Mouse (Mus musculus) midbrain, embryonic 16.5 days (tissue): ENCODE data around the gene Gm20521. TPM values are rescaled to one million over a fixed set of nuclear protein-coding genes. Genes with fewer than 3 reads are reported as not detected.

Source experiments
- ATAC-seq: fragments of 200-750 bp; cut with Nextera tagmentation; 2 replicates; pipeline ENCODE4 v1.8.0; 2017; ENCODE audit warnings: moderate TSS enrichment
- H3K27ac ChIP-seq: fragments of 300-500 bp; sonication (generic); 2 replicates; pipeline ENCODE4 v1.5.1; 2014; ENCODE audit warnings: mild to moderate bottlenecking, low read length, mixed read lengths
- H3K27me3 ChIP-seq: fragments of 300-500 bp; sonication (generic); 2 replicates; pipeline ENCODE4 v1.6.1; 2014; ENCODE audit warnings: low read depth, low read length, mixed read lengths; ENCODE audit not compliant: control insufficient read depth, insufficient read depth
- H3K36me3 ChIP-seq: fragments of 300-500 bp; sonication (generic); 2 replicates; pipeline ENCODE4 v1.6.1; 2014; ENCODE audit warnings: mild to moderate bottlenecking, low read length, moderate library complexity, mixed read lengths; ENCODE audit not compliant: control insufficient read depth, insufficient read depth
- H3K4me1 ChIP-seq: fragments of 300-500 bp; sonication (generic); 2 replicates; pipeline ENCODE4 v1.6.1; 2014; ENCODE audit warnings: mild to moderate bottlenecking, low read length, mixed read lengths; ENCODE audit not compliant: control insufficient read depth, insufficient read depth
- H3K4me2 ChIP-seq: fragments of 300-500 bp; sonication (generic); 2 replicates; pipeline ENCODE4 v1.6.1; 2014; ENCODE audit warnings: mild to moderate bottlenecking, low read length, mixed read lengths
- H3K4me3 ChIP-seq: fragments of 300-500 bp; sonication (generic); 2 replicates; pipeline ENCODE4 v1.5.1; 2014; ENCODE audit warnings: low read depth, mild to moderate bottlenecking, low read length, moderate library complexity, mixed read lengths
- H3K9ac ChIP-seq: fragments of 300-500 bp; sonication (generic); 2 replicates; pipeline ENCODE4 v1.6.1; 2014; ENCODE audit warnings: low read depth, low read length, mixed read lengths
- H3K9me3 ChIP-seq: fragments of 300-500 bp; sonication (generic); replicated peaks from 2 replicates; pipeline ENCODE4 v1.6.1; 2014; ENCODE audit warnings: mild to moderate bottlenecking, low read length, mixed read lengths; ENCODE audit not compliant: control insufficient read depth, poor library complexity, severe bottlenecking
- WGBS: fragments of 180-500 bp; shearing (Covaris S2); extraction: QIAGEN DNeasy Blood & Tissue Kit; methylation state at CpG from one replicate; pipeline ENCODE4 v1.1.7; 2014; 5-methylcytosine and 5-hydroxymethylcytosine counted together
- polyA plus RNA-seq: library from polyadenylated mRNA; unstranded; fragments of >200 nt; fragmentation: Nextera tagmentation; extraction: Ambion mirVana; gene quantifications from 2 replicates; pipeline ENCODE4 v1.2.1, GENCODE M21; 2015

Gene Gm20521
- not detected in 2 replicates for polyA plus RNA-seq

DNA sequence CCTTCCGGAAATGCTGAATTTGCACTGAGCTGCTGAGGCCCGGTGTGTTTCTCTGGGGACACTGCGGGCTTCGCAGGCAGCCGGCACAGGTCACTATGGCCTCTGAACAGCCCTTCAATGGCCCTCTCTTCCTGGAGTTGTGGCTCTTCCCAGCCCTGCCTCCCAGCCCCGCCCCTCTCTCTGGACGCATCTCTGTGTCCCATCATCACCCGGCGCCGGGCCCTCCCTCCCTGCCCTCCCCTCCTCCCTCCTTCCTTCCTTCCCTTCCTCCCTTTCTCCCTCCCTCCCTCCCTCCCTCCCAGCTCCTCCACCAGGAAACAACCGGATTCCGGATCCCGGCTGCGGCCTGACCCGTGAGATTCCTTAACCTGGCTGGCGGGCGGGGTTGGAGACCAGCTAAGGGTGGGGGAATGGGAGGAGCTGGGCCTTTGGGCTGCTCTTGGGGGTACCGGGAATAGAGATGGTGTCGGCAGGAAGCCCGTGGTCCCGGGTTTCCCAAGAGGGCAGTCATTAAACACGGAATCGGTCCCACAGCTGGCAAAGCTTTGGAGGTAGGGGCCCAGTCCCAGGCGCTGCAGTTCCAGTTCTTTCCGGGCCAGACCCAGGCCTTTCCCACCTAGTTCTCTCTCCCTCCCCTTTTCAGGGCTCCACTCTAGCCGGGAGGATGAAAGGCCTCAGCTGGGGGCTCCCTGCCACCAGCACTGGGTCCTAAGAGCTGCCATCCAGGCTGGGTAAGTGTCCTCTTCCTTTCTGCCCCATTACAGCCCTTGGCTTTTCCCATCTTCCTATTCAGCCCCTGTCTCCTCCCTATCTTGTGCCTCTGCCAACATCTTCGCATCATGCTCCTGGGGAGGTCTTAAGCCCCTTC lies at the start of gene Gm20521, which contains the start of gene Bcl2l2:
Gene Gm20521 (plus strand): TSS at position 288 of the 868 bp plus-strand sequence.
Gene Bcl2l2 (plus strand): TSS at position 224 of the 868 bp plus-strand sequence.
- H3K9me3 ChIP-seq: no peaks in the 10 kb centered on the region
- H3K27ac ChIP-seq: peak within 1 kb of the TSS; percentile 87
- peak within 1 kb of the TSS; percentile 78 for H3K9ac ChIP-seq
- H3K4me1 ChIP-seq: peaks cover 17% of the 10 kb centered on the region
- no peaks in the 10 kb centered on the region for H3K36me3 ChIP-seq
- 0% methylated on average over 25 of the region's 27 CpGs for WGBS
- H3K4me3 ChIP-seq: peak within 1 kb of the TSS; percentile 60
- peak; percentile 87 for ATAC-seq
- H3K4me2 ChIP-seq: peak within 1 kb of the TSS; percentile 76
- H3K27me3 ChIP-seq: no peaks in the 10 kb centered on the region

GRCm38 (mm10) chr14:54843461-54843860 lies 39.8 kb upstream of the Gm20521 start:
- no peak for ATAC-seq
- Histone ChIP-seq H3K27ac (no peak overlapping the region), H3K4me2 (no peak overlapping the region)

DNA sequence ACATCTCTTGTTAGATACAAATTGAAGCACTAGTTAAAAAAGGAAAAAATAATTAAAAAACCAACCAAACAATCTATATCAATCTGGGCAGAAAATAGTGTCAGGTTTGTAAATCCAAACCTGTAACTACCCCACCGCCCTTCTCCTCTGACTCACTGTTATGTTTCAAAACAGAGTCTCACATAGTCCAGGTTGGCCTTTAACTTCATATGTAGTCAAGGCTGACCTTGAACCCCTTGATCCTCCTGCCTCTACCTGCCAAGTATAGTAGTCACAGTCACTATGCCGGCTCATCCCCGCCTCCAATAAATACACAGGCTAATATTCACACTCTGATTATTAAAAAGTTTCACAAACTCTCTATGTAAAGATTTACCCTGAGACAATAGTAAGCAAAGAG lies 27.5 kb upstream of the Gm20521 start:
- ATAC-seq: no peak
- no peaks in the 10 kb centered on the region for H3K27me3 ChIP-seq
- WGBS: 98% methylated on average over 3 of the region's 3 CpGs

More at GRCm38 (mm10) chr14:54843461-54843860, 39.8 kb upstream of the Gm20521 start:
- H3K27me3 ChIP-seq: no peaks in the 10 kb centered on the region
- H3K36me3 ChIP-seq: no peaks in the 10 kb centered on the region
- under 1% methylated on average over 4 of the region's 4 CpGs for WGBS
- H3K4me3 ChIP-seq: no peak overlapping the region
- H3K9me3 ChIP-seq: no peaks in the 10 kb centered on the region
- no peak overlapping the region for H3K9ac ChIP-seq
- H3K4me1 ChIP-seq: no peaks in the 10 kb centered on the region

DNA sequence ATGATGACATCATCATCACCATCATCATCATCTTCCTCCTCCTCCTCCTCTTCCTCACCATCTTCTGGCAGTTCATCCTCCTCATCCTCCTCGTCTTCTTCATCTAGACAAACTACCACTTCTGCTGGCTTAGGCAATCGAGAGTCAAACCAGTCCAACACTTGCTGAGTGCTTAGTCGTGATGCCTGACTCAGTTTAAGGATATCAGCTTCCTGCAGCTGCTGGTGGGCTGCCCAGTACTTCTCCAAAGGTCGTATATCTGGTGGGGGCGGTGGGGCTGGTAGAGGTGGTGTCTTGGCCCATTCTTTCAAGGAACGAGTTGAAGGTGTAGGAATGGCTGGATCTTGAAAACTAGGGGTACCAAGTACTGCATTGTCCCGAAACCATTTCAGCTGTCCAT lies 26.5 kb upstream of the Gm20521 start:
- Histone ChIP-seq H3K9me3 (no peaks in the 10 kb centered on the region), H3K4me1 (no peaks in the 10 kb centered on the region), H3K36me3 (peaks cover 3% of the 10 kb centered on the region), H3K27me3 (no peaks in the 10 kb centered on the region), H3K9ac (no peak overlapping the region), H3K27ac (no peak overlapping the region), H3K4me2 (no peak overlapping the region), H3K4me3 (no peak overlapping the region)
- 91% methylated on average over 7 of the region's 7 CpGs for WGBS
- ATAC-seq: no peak

More for the DNA sequence above, 27.5 kb upstream of the Gm20521 start:
- no peaks in the 10 kb centered on the region for H3K9me3 ChIP-seq
- H3K4me3 ChIP-seq: no peak overlapping the region
- peaks cover 3% of the 10 kb centered on the region for H3K36me3 ChIP-seq
- no peaks in the 10 kb centered on the region for H3K4me1 ChIP-seq
- no peak overlapping the region for H3K9ac ChIP-seq
- no peak overlapping the region for H3K27ac ChIP-seq
- H3K4me2 ChIP-seq: no peak overlapping the region

DNA sequence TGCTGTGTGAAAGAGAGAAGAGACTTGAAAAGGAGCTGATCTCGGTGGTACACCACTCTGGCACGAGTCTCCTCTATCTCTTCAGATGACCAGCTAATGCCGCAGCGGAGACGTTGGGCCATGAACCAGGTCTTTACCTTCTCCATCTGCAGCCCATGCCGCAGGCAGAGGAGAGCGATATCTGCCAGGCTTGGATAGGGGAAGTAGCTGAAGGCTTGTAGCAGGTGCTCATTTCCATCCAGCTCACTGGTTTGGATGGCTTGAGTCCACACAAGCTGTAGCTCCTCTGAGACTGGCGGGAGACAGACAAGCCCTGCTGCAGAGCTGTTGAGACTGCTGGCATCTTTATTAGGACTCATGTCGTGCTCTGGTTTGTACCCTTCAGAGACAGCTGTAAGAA lies 25.4 kb upstream of the Gm20521 start:
- Histone ChIP-seq H3K4me3 (no peak overlapping the region), H3K4me2 (no peak overlapping the region), H3K9me3 (no peaks in the 10 kb centered on the region), H3K27me3 (no peaks in the 10 kb centered on the region), H3K27ac (no peak overlapping the region), H3K4me1 (no peaks in the 10 kb centered on the region), H3K9ac (no peak overlapping the region), H3K36me3 (peaks cover 3% of the 10 kb centered on the region)
- ATAC-seq: no peak
- 92% methylated on average over 9 of the region's 9 CpGs for WGBS

DNA sequence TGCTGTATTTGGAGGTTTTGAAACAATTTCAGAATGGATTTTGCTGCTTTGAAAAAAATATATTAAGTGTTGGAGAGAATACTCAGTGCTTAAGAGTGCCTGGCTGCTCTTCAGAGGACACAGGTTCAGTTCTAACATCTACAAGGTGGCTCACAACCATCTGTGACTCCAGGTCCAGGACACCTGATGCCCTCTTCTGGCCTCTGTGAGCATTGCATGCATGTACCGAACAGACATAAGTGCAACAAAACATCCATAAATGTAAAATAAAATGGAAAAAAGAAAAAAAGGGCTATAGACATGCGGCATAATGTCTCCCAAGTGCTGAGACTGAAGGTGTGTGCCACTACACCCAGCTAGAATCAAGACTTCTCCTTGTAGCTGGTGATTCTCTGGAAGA lies 22.7 kb upstream of the Gm20521 start:
- ATAC-seq: no peak
- no peak overlapping the region for H3K9ac ChIP-seq
- no peak overlapping the region for H3K4me3 ChIP-seq
- peaks cover 3% of the 10 kb centered on the region for H3K4me1 ChIP-seq
- no peak overlapping the region for H3K27ac ChIP-seq
- no peaks in the 10 kb centered on the region for H3K9me3 ChIP-seq
- no peak overlapping the region for H3K4me2 ChIP-seq
- H3K36me3 ChIP-seq: peaks cover 3% of the 10 kb centered on the region
- no peaks in the 10 kb centered on the region for H3K27me3 ChIP-seq
- 37% methylated on average over 2 of the region's 2 CpGs for WGBS

- H3K9ac ChIP-seq: peak overlapping the region; percentile 93
- peak; percentile 100 for ATAC-seq
- H3K4me1 ChIP-seq: peaks cover 3% of the 10 kb centered on the region
- under 1% methylated on average over 52 of the region's 56 CpGs for WGBS
- H3K36me3 ChIP-seq: no peaks in the 10 kb centered on the region
- peak overlapping the region; percentile 73 for H3K27ac ChIP-seq
- peak overlapping the region; percentile 71 for H3K4me2 ChIP-seq
- no peaks in the 10 kb centered on the region for H3K27me3 ChIP-seq
- H3K4me3 ChIP-seq: peak overlapping the region; percentile 92
- no peaks in the 10 kb centered on the region for H3K9me3 ChIP-seq
Observed at GRCm38 (mm10) chr14:54863501-54864312, 19.5 kb upstream of the Gm20521 start.

- peak overlapping the region; percentile 71 for H3K4me2 ChIP-seq
- 16% methylated on average over 21 of the region's 21 CpGs for WGBS
- H3K27ac ChIP-seq: peak overlapping the region; percentile 73
- no peaks in the 10 kb centered on the region for H3K9me3 ChIP-seq
- H3K9ac ChIP-seq: peak overlapping the region; percentile 93
- H3K4me1 ChIP-seq: peaks cover 3% of the 10 kb centered on the region
- no peaks in the 10 kb centered on the region for H3K36me3 ChIP-seq
- H3K4me3 ChIP-seq: peak overlapping the region; percentile 92
- ATAC-seq: no peak; the same call in 1 of the 2 replicates
- no peaks in the 10 kb centered on the region for H3K27me3 ChIP-seq
Observed at GRCm38 (mm10) chr14:54864313-54865036, 18.8 kb upstream of the Gm20521 start.
